Mouse (Mus musculus) liver, postnatal 0 days (tissue): ENCODE data around the gene Vti1a.

Experiments
- CTCF ChIP-seq: sonication (generic); IDR thresholded peaks from 2 replicates; pipeline ENCODE4 v1.5.1; 2016; ENCODE audit warnings: antibody characterized with exemption, low read depth
- EP300 ChIP-seq: IDR thresholded peaks from 2 replicates; pipeline ENCODE4 v1.6.1; 2016; ENCODE audit warnings: antibody characterized with exemption, low read depth, mild to moderate bottlenecking

- TF ChIP-seq CTCF (no peak), EP300 (no peak)
Measured at GRCm38 (mm10) chr19:55579310-55579709, 263.2 kb downstream of the Vti1a start.
